Mouse (Mus musculus) gastrocnemius, postnatal 25 days (tissue): Measurements from ENCODE around the gene Dmpk. TPM values are rescaled to one million over a fixed set of nuclear protein-coding genes. Genes with fewer than 3 reads are reported as not detected.
A peak's percentile ranks its signal among the peaks of the same experiment; 100 is the strongest.

Experiments used
- DNase-seq: peaks from one replicate; pipeline ENCODE4 v3.0.0; 2022
- total RNA-seq, 2 experiments: library from RNA; stranded (reverse); gene quantifications; 1 replicate in 1 of 2; 2 replicates in 1 of 2; pipeline ENCODE4 v1.2.3; 2021

The Dmpk gene
- total RNA-seq, 2 experiments from 2014 or later, result 315 to 350 TPM

DNA sequence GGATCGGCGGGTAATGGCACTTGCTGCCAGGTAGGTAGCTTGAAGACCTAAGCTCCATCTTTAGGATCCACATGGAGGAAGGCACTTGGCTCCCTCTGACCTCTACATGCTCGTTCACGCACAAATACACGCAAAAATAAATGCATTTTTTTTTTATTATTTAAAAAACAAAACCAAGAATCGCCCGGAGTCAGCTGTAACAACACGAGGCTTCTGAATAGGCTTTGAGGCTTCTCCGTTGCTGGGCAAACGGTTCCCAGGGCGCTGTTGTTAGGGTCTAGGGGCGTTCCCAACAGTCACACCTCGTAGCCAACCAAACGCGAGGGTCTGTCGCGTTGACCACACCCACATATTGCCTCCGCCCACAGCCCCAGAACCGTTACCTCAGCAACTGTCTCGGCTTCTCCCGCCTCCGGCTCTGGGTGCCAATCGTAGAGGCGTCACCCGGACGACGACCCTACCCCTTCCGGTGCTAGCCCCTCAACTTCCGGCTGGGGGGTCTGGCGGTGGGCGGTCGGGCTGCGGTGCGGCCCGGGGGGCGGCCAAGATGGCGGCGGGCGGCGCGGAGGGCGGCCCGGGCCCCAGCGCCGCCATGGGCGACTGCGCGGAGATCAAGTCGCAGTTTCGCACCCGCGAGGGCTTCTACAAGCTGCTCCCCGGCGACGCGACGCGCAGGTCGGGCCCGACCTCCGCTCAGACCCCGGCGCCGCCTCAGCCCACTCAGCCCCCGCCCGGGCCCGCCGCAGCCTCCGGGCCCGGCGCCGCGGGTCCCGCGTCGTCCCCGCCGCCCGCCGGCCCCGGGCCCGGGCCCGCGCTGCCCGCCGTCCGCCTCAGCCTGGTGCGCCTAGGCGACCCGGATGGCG, 7.7 kb upstream of the Dmpk start, which contains the start of gene Dmwd:
TSS of gene Dmwd (plus strand) at position 505 of the 863 bp plus-strand sequence.
- peak; percentile 95 for DNase-seq

DNA sequence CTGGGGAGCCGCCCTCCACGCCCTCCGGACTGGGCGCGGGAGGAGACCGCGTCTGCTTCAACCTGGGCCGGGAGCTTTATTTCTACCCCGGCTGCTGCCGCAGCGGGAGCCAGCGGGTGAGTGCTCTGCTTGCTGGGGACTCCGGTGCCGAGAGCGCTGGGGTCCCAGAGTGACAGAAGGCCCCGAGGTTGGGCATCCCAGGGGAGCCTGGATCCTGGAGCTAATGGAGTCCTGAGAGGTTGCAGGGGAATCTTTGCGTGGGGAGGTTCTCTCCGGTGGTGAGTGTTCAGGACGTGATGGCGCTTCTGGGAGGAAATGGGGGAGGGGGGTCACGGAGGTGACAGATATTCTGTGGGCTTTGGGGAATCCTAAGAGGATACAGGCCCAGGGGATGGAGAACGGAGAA, 7.1 kb upstream of the Dmpk start:
- DNase-seq, result no peak

DNA sequence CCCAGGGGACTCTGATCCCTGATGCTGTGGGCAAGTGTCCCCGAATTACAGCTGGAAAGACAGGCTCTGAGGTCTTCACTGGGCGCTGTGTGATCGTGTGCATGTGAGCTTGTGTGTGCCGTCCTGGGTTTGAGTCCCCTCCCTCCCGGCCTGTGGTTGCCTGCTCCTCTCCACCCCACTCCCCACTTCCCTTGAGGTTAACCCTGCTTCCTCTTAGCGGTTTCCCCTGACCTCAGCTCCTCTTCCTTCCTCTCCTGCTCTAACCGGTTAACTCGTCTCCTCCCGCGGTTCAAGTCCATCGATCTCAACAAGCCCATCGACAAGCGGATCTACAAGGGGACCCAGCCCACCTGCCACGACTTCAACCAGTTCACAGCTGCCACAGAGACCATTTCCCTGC, 5.9 kb upstream of the Dmpk start:
- peak; percentile 41 for DNase-seq

DNA sequence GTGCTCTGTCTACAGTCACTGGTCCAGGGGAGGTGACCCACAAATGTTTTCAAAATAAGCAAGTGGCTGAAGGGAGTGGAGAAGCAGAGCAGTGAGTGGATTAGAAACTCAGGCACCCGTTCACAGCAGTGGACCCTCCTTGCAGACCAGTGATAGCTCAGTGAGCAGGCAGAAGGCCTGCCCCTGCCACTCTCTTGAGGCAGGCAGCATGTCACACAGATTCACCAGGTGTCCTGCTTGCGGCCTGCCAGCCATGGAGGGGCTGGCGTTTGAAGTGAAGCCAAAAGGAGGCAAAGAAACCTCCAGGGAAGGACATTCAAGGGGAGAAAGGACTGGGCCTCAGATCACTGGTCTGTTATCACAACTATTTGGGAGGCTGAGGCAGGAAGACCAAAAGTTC, 4.9 kb upstream of the Dmpk start:
- no peak for DNase-seq

DNA sequence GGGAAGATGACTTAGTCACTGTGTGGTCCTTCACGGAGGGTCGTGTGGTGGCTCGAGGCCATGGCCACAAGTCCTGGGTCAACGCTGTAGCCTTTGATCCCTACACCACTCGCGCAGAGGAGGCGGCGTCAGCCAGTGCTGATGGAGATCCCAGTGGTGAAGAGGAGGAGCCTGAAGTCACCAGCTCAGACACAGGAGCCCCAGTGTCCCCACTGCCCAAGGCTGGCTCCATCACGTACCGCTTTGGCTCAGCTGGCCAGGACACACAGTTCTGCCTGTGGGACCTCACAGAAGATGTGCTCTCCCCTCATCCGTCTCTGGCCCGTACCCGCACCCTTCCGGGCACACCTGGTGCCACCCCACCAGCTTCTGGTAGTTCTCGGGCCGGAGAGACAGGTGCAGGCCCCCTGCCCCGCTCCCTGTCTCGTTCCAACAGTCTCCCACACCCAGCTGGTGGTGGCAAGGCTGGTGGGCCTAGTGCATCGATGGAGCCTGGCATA, 3.1 kb upstream of the Dmpk start:
- DNase-seq, result no peak

DNA sequence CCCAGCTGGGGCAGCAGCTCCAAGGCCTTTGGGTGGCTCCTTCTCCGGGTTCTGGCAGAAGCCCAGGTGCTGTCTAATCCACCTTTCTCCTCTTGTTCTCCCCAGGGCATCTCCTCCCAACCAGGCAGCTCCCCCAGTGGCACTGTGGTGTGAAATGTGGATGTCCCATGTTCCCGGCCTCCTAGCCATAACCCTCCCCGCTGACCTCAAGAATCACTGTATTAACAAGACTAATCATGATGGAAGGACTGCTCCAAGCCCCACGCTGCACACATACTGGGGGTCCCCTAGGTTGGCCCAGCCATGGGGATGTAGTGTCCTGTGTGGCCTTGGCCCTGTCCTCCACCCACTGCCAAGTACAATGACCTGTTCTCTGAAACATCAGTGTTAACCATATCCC, 1.5 kb upstream of the Dmpk start:
- no peak for DNase-seq

DNA sequence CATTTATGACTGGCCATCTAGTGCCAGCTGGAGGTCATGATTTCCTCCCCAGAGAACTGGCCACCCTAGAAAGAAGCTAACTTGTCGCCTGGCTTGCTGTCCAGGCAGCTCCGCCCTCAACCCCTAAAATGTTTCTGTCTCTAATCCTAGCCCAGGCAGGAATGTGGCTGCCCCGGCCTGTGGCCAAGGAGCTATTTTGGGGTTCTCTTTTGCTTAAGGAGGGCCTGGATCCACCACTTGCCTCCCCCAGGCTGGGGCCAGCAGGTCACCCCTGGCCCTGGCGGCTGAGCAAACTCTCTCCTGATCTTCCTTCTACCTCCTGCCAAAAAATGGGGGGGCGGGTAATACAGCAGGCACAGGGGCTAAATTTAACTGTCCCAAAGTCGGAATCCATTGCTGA, 553 bp upstream of the Dmpk start:
- DNase-seq, result peak; percentile 91

DNA sequence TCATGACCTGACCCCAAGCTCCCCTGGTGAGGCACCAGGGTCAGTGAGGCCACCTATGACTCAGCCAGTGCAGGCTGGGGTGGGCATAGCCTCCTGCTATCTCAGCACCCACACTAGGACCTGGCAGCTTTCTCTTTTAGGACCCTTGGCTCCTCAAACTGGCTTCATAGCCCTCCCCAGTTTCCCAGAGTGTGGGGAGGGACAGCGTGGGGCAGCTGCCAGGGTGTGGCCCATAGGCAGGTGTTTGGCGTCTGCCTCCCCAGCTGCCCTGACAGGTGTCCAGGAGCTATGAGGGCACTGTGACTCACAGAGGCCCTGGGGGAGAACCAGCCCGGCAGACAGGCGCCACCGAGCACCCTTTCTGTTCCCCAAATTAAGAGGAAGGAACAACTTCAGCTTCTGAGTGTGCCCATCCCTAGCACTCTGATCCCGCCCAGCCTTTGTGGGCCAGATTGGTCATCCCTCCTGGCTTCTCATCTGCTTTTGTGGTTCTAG, 675 bp downstream of the Dmpk start:
- DNase-seq, result peak; percentile 80

DNA sequence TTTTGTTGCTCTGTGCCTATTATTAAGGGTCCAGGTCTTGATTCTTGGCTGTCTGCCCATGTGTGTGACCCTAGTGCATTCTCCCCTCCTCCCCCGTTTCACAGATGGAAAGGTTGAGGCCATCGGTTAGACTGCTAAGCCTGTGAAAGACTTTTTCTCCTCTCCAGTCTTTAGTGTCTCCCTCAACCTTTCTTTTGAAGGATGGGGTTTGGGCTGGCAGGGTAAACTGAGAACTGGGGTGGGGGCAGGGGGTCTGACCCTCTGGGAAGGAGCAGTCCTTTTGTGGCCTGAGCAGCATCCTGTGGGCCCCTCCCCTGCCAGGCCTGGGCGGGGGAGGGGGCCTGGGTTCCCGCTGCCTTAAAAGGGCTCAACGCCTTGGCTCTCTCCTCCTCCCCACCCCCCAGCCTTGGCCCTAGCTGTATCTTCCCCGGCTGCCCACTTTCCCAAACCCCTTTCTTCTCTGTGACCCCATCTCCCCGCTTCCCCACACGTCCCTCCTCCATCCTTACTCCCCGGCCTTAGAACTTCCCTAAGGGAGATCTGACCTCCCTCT, 1.3 kb downstream of the Dmpk start:
- DNase-seq, result no peak

DNA sequence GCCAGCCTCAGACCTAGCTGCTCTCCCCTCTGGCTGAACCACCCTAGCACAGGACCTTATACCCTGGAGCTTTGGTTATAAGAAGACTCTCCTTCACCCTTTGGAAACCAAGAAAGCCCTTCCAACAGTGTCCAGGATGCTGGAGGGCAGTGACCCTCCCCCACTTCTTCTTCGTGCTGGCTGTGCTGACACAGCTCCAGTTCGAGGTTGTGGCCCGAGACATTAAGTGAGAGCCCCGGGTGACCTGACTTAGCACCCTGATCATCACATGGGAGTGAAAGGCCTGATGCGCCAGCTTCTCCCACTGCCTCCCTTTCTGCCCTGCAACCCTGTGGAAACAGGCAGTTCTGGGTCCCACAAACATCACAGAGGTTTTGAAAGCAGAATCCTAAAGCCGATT, 1.8 kb downstream of the Dmpk start:
- no peak for DNase-seq

DNA sequence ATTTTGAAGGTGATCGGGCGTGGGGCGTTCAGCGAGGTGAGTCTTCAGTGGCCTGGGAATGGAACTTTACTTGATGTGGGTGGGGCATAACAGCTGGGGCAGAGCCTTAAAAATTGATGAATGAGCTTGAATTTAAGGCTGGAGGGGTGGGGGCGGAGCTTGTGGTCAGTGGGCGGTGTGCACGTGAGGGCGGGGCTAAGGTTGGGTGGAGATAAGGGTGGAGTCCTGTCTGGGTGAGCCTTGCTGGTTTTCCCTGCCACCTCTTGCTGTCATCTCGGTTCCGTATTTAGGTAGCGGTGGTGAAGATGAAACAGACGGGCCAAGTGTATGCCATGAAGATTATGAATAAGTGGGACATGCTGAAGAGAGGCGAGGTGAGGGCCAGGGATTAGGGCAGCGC, 2.4 kb downstream of the Dmpk start:
- DNase-seq, result peak; percentile 48

DNA sequence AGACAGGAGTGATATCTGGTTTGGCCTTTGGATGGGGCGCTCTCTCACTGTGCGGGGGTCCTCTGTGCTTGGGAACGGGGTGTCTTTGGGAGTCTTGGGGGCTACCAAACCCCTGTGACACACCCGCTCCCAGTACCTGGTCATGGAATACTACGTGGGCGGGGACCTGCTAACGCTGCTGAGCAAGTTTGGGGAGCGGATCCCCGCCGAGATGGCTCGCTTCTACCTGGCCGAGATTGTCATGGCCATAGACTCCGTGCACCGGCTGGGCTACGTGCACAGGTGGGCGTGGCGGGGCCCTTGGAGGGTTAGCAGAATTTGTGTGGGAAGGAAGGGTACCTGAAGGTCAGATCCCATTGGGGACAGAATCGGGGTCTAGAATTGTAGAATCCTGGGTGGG, 3.1 kb downstream of the Dmpk start:
- DNase-seq, result no peak

DNA sequence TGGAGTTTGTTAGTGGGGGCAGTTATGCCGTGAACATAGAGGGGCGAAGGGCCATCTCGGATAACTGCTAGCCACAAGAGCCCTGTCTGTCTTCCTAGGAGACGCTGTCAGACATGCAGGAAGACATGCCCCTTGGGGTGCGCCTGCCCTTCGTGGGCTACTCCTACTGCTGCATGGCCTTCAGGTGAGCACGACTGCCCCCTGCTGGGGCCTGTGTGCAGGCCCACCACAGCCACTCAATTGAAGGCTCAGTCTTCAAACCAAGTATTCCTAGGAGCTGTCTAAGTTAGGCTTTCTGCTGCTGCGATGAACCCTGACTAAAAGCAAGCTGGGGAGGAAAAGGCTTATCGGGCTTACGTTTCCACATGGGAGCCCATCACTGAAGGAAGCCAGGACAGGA, 5.2 kb downstream of the Dmpk start:
- peak; percentile 54 for DNase-seq

DNA sequence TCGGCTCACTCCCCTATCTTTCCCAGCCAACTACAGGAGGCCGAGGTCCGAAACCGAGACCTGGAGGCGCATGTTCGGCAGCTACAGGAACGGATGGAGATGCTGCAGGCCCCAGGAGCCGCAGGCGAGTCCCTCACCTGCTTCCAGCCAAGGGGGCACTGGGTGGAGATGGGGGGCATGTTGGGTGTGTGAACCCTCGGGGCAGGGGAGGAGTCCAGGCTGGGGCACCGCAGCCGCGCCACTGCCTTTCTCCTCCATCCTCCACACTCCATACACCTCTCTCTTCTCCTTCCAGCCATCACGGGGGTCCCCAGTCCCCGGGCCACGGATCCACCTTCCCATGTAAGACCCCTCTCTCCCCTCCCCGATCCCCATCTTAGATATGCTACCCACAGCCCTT, 8.3 kb downstream of the Dmpk start:
- DNase-seq, result no peak

DNA sequence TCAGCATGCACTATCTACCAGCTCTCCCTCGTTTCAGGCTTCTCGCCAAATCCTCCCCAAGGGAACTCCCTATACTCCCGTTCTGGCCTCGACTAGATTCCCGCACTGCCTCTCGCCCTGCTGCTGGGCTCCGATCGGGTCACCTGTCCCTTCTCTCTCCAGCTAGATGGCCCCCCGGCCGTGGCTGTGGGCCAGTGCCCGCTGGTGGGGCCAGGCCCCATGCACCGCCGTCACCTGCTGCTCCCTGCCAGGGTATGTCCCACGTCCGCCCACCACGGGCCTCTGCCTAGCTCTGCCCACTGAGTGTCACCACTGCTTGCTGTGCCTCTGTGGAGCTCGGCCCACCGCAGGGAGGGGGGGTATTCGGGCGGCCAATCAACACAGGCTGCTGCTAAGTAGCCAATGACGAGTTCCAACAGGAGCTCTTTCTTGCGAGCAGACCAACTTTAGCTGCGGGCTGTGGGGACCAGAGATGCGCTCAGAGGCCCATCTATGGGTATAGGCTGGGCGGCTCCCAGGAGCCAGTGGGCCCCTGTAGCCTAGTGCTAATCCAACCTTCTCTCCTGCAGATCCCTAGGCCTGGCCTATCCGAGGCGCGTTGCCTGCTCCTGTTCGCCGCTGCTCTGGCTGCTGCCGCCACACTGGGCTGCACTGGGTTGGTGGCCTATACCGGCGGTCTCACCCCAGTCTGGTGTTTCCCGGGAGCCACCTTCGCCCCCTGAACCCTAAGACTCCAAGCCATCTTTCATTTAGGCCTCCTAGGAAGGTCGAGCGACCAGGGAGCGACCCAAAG, 8.9 kb downstream of the Dmpk start:
- DNase-seq, result peak; percentile 71

DNA sequence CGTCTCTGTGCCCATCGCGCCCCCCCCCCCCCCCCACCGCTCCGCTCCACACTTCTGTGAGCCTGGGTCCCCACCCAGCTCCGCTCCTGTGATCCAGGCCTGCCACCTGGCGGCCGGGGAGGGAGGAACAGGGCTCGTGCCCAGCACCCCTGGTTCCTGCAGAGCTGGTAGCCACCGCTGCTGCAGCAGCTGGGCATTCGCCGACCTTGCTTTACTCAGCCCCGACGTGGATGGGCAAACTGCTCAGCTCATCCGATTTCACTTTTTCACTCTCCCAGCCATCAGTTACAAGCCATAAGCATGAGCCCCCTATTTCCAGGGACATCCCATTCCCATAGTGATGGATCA, 9.5 kb downstream of the Dmpk start:
- peak; percentile 85 for DNase-seq

DNA sequence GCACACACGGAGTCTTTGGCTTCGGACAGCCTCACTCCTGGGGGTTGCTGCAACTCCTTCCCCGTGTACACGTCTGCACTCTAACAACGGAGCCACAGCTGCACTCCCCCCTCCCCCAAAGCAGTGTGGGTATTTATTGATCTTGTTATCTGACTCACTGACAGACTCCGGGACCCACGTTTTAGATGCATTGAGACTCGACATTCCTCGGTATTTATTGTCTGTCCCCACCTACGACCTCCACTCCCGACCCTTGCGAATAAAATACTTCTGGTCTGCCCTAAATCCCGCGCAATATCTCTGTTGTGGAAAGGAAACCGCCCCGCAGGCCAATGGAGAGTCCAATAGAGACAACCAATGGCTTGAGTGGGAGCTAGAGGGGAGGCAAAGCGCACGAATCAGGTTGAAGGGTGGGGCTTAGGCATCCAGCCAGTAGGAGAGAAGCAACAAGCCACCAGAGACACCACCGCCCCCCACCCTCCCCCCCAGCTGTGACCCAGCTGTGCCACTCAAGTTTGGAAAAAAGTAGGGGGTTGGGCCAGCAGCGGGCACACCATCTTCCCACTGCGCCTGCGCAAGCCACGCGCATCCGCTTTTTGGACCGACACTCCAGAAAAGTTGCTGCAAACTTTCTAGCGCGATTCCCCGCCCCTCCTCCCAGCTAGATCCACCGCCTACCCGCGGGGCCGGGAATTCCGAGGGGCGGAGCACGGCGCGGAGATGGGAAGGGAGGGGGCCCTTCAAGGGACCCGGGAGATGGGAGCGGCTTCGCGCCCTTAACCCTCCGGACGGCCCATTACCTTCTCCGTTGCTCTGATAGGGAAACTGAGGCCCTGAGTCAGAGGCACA, 10.1 kb downstream of the Dmpk start:
- peak; percentile 96 for DNase-seq

DNA sequence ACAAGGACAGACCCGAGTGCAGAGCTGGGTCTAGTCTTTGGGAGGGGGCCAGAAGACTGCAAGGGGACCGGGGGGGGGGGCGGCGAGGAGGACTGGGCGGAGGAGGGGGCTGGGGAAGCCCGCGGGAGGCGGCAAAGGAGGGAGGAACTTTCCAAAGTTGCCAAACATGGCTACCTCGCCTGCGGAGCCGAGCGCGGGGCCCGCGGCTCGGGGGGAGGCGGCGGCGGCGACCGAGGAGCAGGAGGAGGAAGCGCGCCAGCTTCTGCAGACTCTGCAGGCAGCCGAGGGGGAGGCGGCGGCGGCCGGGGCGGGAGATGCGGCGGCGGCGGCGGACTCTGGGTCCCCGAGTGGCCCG, 10.8 kb downstream of the Dmpk start, which contains the start of gene Six5:
TSS of gene Six5 (plus strand) at position 124 of the 355 bp plus-strand sequence.
- DNase-seq, result no peak

DNA sequence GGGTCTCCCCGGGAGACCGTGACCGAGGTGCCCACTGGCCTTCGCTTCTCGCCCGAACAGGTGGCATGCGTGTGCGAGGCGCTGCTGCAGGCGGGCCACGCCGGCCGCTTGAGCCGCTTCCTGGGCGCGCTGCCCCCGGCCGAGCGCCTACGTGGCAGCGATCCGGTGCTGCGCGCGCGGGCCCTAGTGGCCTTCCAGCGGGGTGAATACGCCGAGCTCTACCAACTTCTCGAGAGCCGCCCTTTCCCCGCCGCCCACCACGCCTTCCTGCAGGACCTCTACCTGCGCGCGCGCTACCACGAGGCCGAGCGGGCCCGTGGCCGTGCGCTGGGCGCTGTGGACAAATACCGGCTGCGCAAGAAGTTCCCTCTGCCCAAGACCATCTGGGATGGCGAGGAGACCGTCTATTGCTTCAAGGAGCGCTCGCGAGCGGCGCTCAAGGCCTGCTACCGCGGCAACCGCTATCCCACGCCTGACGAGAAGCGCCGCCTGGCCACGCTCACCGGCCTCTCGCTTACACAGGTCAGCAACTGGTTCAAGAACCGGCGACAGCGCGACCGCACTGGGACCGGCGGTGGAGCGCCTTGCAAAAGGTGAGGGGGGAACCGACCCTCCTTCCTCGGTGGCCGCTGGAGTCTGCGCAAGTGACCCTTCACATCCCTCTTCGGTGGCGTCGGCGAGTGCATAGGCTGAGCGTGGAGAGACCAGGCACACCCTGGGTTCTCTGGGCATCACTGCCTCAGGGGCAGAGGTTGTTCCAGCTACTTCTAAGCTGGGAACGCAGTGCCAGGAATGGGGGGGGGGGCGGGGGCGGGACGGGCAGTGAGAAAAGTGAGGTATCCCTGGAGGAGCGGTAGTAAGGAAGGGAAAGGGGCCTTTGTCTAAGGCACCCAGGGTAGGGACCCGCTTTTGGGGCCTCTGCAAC, 11.4 kb downstream of the Dmpk start:
- DNase-seq, result peak; percentile 69

DNA sequence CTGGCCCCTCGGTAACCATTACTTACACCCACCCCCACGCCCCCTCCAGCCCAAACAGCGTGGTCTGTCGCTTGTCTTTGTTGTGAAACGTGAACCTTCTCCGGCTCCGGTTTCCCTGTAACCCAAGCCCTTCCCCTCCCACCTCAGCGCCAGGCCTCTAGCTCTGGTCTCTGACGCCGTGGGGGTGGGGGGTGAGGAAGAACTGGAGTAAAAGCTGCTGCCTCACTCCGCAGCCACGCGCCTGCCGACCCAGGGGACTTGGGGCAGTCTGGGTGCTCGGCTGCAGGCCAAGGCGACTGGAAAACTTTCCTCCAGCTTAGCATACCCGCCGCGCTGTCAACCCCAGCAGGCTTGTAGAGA, 12.1 kb downstream of the Dmpk start:
- peak; percentile 66 for DNase-seq
